In genomic region chr12:107111908-107112770, GRCm38 (mm10) we compare ENCODE assay signal across 9 mouse cellular contexts.
DNase-seq lines count a peak whose midpoint lies in the region; ATAC-seq lines count a peak whose summit lies in the region.
"Had no signal": no experiment of that assay in that cellular context is flagged by ENCODE, and none has a peak within 500 bp of the region (broad histone marks: within the 10 kb centered on the region; RNA-seq: fewer than 3 reads in every experiment).

No protein-coding gene starts in this region.

- DNase-seq in left cerebral cortex, adult 8-10 months (ENCODE audit: low spot score in 2 of 2) = peak; percentile 18 to 36
- DNase-seq in left cerebral cortex, postnatal 10 days (ENCODE audit: extremely low spot score in 1 of 2, low spot score in 2 of 2) = no peak
- DNase-seq in left cerebral cortex, adult 9 months (ENCODE audit: low spot score in 2 of 2) = peak; percentile 23 to 52
- peak; percentile 15 to 23 for DNase-seq in right cerebral cortex, postnatal 36 days (ENCODE audit: low spot score in 2 of 2)
- no peak for DNase-seq in gastrocnemius, postnatal 10 days

- WGBS in forebrain, embryonic 16.5 days = 34% methylated on average over 18 of the region's 18 CpGs

- H3K27me3 ChIP-seq in forebrain, embryonic 16.5 days (replicated peaks; ENCODE audit: control insufficient read depth, insufficient read depth, low read length) = no peaks in the 10 kb centered on the region
- H3K27me3 ChIP-seq: heart, embryonic 12.5 days had no signal

- H3K27ac ChIP-seq in forebrain, embryonic 16.5 days (ENCODE audit: low read length) = peak overlapping the region; percentile 80

- H3K9ac ChIP-seq in forebrain, embryonic 16.5 days (replicated peaks; ENCODE audit: low read depth, low read length) = peak overlapping the region; percentile 45
- H3K9ac ChIP-seq: heart, embryonic 12.5 days had no signal

- H3K36me3 ChIP-seq in forebrain, embryonic 16.5 days (ENCODE audit: control insufficient read depth, insufficient read depth) = no peaks in the 10 kb centered on the region
- H3K36me3 ChIP-seq: heart, embryonic 12.5 days had no signal

- no peaks in the 10 kb centered on the region for H3K9me3 ChIP-seq in forebrain, embryonic 16.5 days (ENCODE audit: control insufficient read depth, low read length)
- H3K9me3 ChIP-seq: heart, embryonic 12.5 days had no signal

- H3K4me1 ChIP-seq in forebrain, embryonic 16.5 days (replicated peaks; ENCODE audit: control insufficient read depth, insufficient read depth, low read length) = peaks cover 6% of the 10 kb centered on the region
- H3K4me1 ChIP-seq: heart, embryonic 12.5 days had no signal

- peak overlapping the region; percentile 10 for H3K4me3 ChIP-seq in forebrain, embryonic 16.5 days (replicated peaks; ENCODE audit: low read length)
- H3K4me3 ChIP-seq: heart, embryonic 12.5 days had no signal

- peak; percentile 61 for ATAC-seq in forebrain, embryonic 16.5 days
- no peak for ATAC-seq in erythroblast, adult 5-6 weeks (replicated peaks; ENCODE audit: low FRiP score, poor library complexity, severe bottlenecking)
- ATAC-seq in megakaryocyte, adult 5-6 weeks (ENCODE audit: poor library complexity, severe bottlenecking) = no peak

- H3K4me2 ChIP-seq in forebrain, embryonic 16.5 days (ENCODE audit: low read length) = peak overlapping the region; percentile 47
- H3K4me2 ChIP-seq: heart, embryonic 12.5 days had no signal

- intact Hi-C loops in left cerebral cortex, postnatal 10 days (cut with DNase I) = no loop called here

Comparison
In these comparisons a context has a peak if more than half of its experiments do, and no peak if none do; other contexts are left out.
1. DNase-seq: peak in left cerebral cortex, adult 8-10 months (2 of 2), left cerebral cortex, adult 9 months (2 of 2) and right cerebral cortex, postnatal 36 days (2 of 2); none in left cerebral cortex, postnatal 10 days (0 of 2) and gastrocnemius, postnatal 10 days (single experiment).